Mouse (Mus musculus) CD8-positive naive resting alpha-beta T cell, adult 57 days (primary cell): Measurements from ENCODE around the gene Cep78. TPM values are rescaled to one million over a fixed set of nuclear protein-coding genes. Genes with fewer than 3 reads are reported as not detected.

Experiments
- total RNA-seq: library from RNA; stranded (reverse); gene quantifications from one replicate; pipeline ENCODE4 v1.2.4, GENCODE M21; 2023

Cep78 gene
- 7.1 TPM for total RNA-seq

GRCm38 (mm10) chr19:15984449-15985171 lies at the start of gene Cep78:
Gene Cep78 (minus strand): TSS chr19:15984989.

GRCm38 (mm10) chr19:15947237-15947636 lies 37.6 kb downstream of the Cep78 start, which contains the start of gene Psat1:
Gene Psat1 (minus strand): TSS chr19:15947337.

Other genes starting within 250 kb of the Cep78 start
- gene Psat1, start 37.7 kb downstream of the Cep78 start, total RNA-seq, result 20.8 TPM
- gene Gnaq, start 147.8 kb upstream of the Cep78 start, total RNA-seq, result 14.7 TPM